Mouse (Mus musculus): ENCODE results near the gene Msh4. TPM values are rescaled to one million over a fixed set of nuclear protein-coding genes. Genes with fewer than 3 reads are reported as not detected.

Gene Msh4
- polyA plus RNA-seq, 1 experiment from 2014 or later: 0.04 TPM

GRCm38 (mm10) chr3:153902595-153902994, 3.3 kb downstream of the Msh4 start:
- H3K4me2 ChIP-seq (ENCODE audit: low read depth, low read length): no peak overlapping the region
- 26% methylated on average over 3 of the region's 3 CpGs for WGBS (ENCODE audit: insufficient replicate concordance)
- H3K9me3 ChIP-seq (replicated peaks; ENCODE audit: control insufficient read depth, low read length): no peaks in the 10 kb centered on the region
- H3K9ac ChIP-seq (ENCODE audit: low read depth, low read length): no peak overlapping the region
- peaks cover 5% of the 10 kb centered on the region for H3K4me1 ChIP-seq (ENCODE audit: control insufficient read depth, low read depth, low read length)
- H3K36me3 ChIP-seq (ENCODE audit: control insufficient read depth, insufficient read depth): peaks cover 41% of the 10 kb centered on the region
- no peaks in the 10 kb centered on the region for H3K27me3 ChIP-seq (ENCODE audit: control insufficient read depth, insufficient read depth, low read depth, low read length)
- no peak overlapping the region for H3K27ac ChIP-seq (ENCODE audit: low read length)
- no peak overlapping the region for H3K4me3 ChIP-seq (ENCODE audit: low read depth, low read length)
- no peak for ATAC-seq (ENCODE audit: low read depth)

DNA sequence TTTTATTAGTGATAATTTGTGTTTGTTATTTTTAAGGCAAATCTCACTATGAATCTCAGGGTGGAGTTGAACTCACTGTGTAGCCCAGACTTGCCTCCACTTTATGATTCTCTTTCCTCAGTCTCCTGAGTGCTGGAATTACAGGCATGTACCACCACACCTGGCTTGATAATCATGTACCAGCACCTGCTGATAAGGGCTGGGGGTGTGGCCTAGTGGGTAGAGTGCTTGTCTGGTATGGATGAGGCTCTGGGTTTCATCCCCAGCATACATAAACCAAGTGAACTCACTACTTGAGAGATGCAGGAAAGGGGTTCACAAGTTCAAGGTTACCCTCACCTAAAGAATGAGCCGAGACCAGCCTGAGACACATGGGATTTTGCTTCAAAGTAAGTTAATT, 4.0 kb downstream of the Msh4 start:
- 71% methylated on average over 1 of the region's 1 CpGs for WGBS (ENCODE audit: insufficient replicate concordance)
- Histone ChIP-seq H3K9me3 (replicated peaks; ENCODE audit: control insufficient read depth, low read length) (no peaks in the 10 kb centered on the region), H3K9ac (ENCODE audit: low read depth, low read length) (no peak overlapping the region), H3K27me3 (ENCODE audit: control insufficient read depth, insufficient read depth, low read depth, low read length) (no peaks in the 10 kb centered on the region), H3K36me3 (ENCODE audit: control insufficient read depth, insufficient read depth) (peaks cover 34% of the 10 kb centered on the region), H3K27ac (ENCODE audit: low read length) (no peak overlapping the region), H3K4me2 (ENCODE audit: low read depth, low read length) (no peak overlapping the region), H3K4me1 (ENCODE audit: control insufficient read depth, low read depth, low read length) (peaks cover 5% of the 10 kb centered on the region), H3K4me3 (ENCODE audit: low read depth, low read length) (no peak overlapping the region)
- ATAC-seq (ENCODE audit: low read depth): peak; percentile 54

DNA sequence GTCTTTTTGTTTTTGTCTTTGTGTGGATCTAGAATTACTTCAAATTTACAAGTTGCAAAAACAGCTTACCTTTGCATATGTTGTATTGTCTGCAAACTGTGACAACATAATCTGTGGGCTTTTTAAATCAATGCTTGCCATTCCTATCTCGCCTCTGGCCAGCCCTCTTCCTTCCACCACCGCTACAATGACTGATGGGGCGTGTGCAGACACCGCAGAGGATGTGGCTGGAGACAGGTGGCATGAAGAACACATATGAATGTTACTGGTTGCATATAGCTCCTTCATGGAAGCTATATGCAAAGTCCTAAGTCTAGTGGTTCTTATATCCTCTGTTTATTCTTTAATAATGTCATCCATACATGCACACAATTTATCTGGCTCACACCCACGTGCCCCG, 8.7 kb downstream of the Msh4 start:
- no peak overlapping the region for H3K27ac ChIP-seq (ENCODE audit: low read length)
- no peaks in the 10 kb centered on the region for H3K27me3 ChIP-seq (ENCODE audit: control insufficient read depth, insufficient read depth, low read depth, low read length)
- no peak overlapping the region for H3K4me3 ChIP-seq (ENCODE audit: low read depth, low read length)
- ATAC-seq (ENCODE audit: low read depth): no peak
- H3K9me3 ChIP-seq (replicated peaks; ENCODE audit: control insufficient read depth, low read length): no peaks in the 10 kb centered on the region
- peaks cover 5% of the 10 kb centered on the region for H3K4me1 ChIP-seq (ENCODE audit: control insufficient read depth, low read depth, low read length)
- WGBS (ENCODE audit: insufficient replicate concordance): 13% methylated on average over 6 of the region's 6 CpGs
- H3K36me3 ChIP-seq (ENCODE audit: control insufficient read depth, insufficient read depth): no peaks in the 10 kb centered on the region
- H3K9ac ChIP-seq (ENCODE audit: low read depth, low read length): no peak overlapping the region
- H3K4me2 ChIP-seq (ENCODE audit: low read depth, low read length): no peak overlapping the region

DNA sequence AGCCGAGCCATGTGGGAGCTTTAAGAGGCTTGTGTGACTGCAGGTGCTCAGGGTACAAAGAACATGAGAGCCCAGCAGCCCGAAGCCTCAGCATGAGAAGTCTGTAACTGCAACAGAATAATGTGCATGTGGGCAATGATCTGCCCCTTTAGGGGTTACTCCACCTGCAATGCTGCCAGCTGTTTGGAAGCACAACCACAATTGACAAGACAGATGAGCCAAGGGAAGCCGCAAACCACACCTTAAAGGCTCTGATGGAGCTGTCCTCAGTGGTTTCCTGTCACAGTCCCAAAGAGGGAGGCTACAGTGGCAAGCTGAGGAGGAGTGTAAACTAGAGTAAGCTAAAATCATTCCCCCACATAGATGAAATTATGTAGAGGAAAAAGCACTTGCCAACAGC, 10.5 kb downstream of the Msh4 start:
- Histone ChIP-seq H3K4me3 (ENCODE audit: low read depth, low read length) (no peak overlapping the region), H3K9me3 (replicated peaks; ENCODE audit: control insufficient read depth, low read length) (no peaks in the 10 kb centered on the region), H3K36me3 (ENCODE audit: control insufficient read depth, insufficient read depth) (no peaks in the 10 kb centered on the region), H3K4me2 (ENCODE audit: low read depth, low read length) (no peak overlapping the region), H3K27me3 (ENCODE audit: control insufficient read depth, insufficient read depth, low read depth, low read length) (no peaks in the 10 kb centered on the region), H3K4me1 (ENCODE audit: control insufficient read depth, low read depth, low read length) (no peaks in the 10 kb centered on the region; the same call in 1 of the 2 replicates), H3K27ac (ENCODE audit: low read length) (no peak overlapping the region), H3K9ac (ENCODE audit: low read depth, low read length) (no peak overlapping the region)
- WGBS (ENCODE audit: insufficient replicate concordance): 34% methylated on average over 3 of the region's 3 CpGs
- no peak for ATAC-seq (ENCODE audit: low read depth)

GRCm38 (mm10) chr3:153889188-153889781, 16.7 kb downstream of the Msh4 start:
- peaks cover 13% of the 10 kb centered on the region for H3K4me1 ChIP-seq (ENCODE audit: control insufficient read depth, low read depth, low read length)
- no peak overlapping the region for H3K4me3 ChIP-seq (ENCODE audit: low read depth, low read length)
- WGBS (ENCODE audit: insufficient replicate concordance): 47% methylated on average over 7 of the region's 8 CpGs
- H3K27me3 ChIP-seq (ENCODE audit: control insufficient read depth, insufficient read depth, low read depth, low read length): no peaks in the 10 kb centered on the region
- H3K9ac ChIP-seq (ENCODE audit: low read depth, low read length): no peak overlapping the region
- H3K9me3 ChIP-seq (replicated peaks; ENCODE audit: control insufficient read depth, low read length): no peaks in the 10 kb centered on the region
- H3K36me3 ChIP-seq (ENCODE audit: control insufficient read depth, insufficient read depth): no peaks in the 10 kb centered on the region
- no peak overlapping the region for H3K27ac ChIP-seq (ENCODE audit: low read length)
- no peak for ATAC-seq (ENCODE audit: low read depth)
- H3K4me2 ChIP-seq (ENCODE audit: low read depth, low read length): no peak overlapping the region

GRCm38 (mm10) chr3:153888141-153888540, 17.8 kb downstream of the Msh4 start:
- Histone ChIP-seq H3K4me3 (ENCODE audit: low read depth, low read length) (no peak overlapping the region), H3K9me3 (replicated peaks; ENCODE audit: control insufficient read depth, low read length) (no peaks in the 10 kb centered on the region), H3K27me3 (ENCODE audit: control insufficient read depth, insufficient read depth, low read depth, low read length) (no peaks in the 10 kb centered on the region), H3K9ac (ENCODE audit: low read depth, low read length) (no peak overlapping the region; the same call in 1 of the 2 replicates), H3K36me3 (ENCODE audit: control insufficient read depth, insufficient read depth) (no peaks in the 10 kb centered on the region), H3K4me1 (ENCODE audit: control insufficient read depth, low read depth, low read length) (peaks cover 13% of the 10 kb centered on the region), H3K4me2 (ENCODE audit: low read depth, low read length) (no peak overlapping the region), H3K27ac (ENCODE audit: low read length) (no peak overlapping the region)
- ATAC-seq (ENCODE audit: low read depth): peak; percentile 88
- 26% methylated on average over 6 of the region's 6 CpGs for WGBS (ENCODE audit: insufficient replicate concordance)

DNA sequence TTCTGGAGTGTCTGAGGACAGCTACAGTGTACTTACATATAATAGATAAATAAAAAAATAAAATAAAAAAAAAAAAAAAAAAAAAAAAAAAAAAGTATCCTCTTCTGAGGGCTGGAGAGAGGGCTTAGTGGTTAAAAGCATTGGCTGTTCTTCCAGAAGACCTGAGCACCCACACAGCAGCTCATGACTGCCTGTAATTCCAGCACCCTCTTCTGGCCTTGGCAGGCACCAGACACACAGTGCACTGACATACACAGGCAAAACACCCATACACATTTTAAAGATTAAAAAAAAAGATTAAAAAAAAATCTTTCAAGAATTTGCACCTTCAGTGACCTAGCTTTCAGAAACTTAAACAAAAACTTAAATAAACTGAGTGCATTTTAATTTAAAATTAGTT, 19.6 kb downstream of the Msh4 start:
- Histone ChIP-seq H3K36me3 (ENCODE audit: control insufficient read depth, insufficient read depth) (no peaks in the 10 kb centered on the region), H3K9ac (ENCODE audit: low read depth, low read length) (no peak overlapping the region), H3K27ac (ENCODE audit: low read length) (no peak overlapping the region), H3K4me1 (ENCODE audit: control insufficient read depth, low read depth, low read length) (peaks cover 13% of the 10 kb centered on the region), H3K27me3 (ENCODE audit: control insufficient read depth, insufficient read depth, low read depth, low read length) (no peaks in the 10 kb centered on the region), H3K9me3 (replicated peaks; ENCODE audit: control insufficient read depth, low read length) (no peaks in the 10 kb centered on the region), H3K4me3 (ENCODE audit: low read depth, low read length) (no peak overlapping the region), H3K4me2 (ENCODE audit: low read depth, low read length) (no peak overlapping the region)
- no peak for ATAC-seq (ENCODE audit: low read depth)

- Histone ChIP-seq H3K9me3 (replicated peaks; ENCODE audit: control insufficient read depth, low read length) (no peaks in the 10 kb centered on the region), H3K4me3 (ENCODE audit: low read depth, low read length) (no peak overlapping the region), H3K27me3 (ENCODE audit: control insufficient read depth, insufficient read depth, low read depth, low read length) (no peaks in the 10 kb centered on the region), H3K27ac (ENCODE audit: low read length) (no peak overlapping the region), H3K36me3 (ENCODE audit: control insufficient read depth, insufficient read depth) (no peaks in the 10 kb centered on the region), H3K9ac (ENCODE audit: low read depth, low read length) (no peak overlapping the region), H3K4me2 (ENCODE audit: low read depth, low read length) (no peak overlapping the region), H3K4me1 (ENCODE audit: control insufficient read depth, low read depth, low read length) (no peaks in the 10 kb centered on the region)
- no peak for ATAC-seq (ENCODE audit: low read depth)
- 69% methylated on average over 5 of the region's 5 CpGs for WGBS (ENCODE audit: insufficient replicate concordance)
Measured at GRCm38 (mm10) chr3:153871396-153871795, 34.5 kb downstream of the Msh4 start.

DNA sequence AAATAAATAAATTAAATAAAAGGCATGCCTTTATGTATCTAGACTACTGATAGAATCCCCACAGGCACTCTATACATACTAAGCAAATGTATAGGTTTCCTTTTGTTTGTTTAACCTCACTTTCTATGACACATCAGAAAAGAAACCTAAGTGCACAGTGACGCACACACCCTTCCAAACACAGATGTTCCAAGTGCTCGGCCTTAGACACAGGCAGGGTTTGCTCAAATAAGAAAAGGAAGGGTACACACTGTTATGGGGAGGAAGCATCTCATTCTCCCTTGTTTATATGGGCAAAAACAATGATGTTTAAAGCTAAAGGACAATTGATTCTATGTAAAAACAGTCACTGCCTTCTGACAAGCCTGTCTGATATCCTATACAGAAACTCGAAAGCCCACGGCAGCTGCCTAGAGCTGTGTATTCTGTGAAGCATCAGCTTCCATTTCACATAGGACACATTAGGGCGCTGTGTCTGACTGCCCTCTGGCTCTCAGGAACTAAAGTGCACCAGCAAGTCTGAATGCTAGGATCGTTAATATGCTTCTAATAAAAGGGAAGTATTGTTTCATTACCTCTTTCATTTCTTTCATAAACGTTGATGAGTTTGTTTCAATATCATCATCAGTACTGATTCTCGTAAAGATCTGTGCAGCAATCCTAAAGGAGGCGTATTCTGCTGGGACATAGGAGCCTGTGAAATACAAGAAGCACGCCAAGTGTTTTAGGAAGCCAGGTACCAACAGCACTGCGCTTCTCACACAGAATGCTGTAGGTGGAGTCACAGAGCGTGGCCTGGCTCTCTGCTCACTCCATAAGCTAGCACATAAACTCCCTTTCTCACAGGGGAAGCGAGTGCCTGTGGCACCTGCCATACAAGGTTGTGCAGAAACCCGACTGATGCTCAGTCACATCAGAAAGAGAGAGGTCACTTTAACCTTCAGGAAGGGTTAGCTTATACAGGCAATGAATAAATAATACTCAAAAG, 38.5 kb downstream of the Msh4 start:
- ATAC-seq (ENCODE audit: low read depth): no peak

More for the DNA sequence above, 38.5 kb downstream of the Msh4 start:
- Histone ChIP-seq H3K27me3 (ENCODE audit: control insufficient read depth, insufficient read depth, low read depth, low read length) (no peaks in the 10 kb centered on the region), H3K27ac (ENCODE audit: low read length) (no peak overlapping the region), H3K4me1 (ENCODE audit: control insufficient read depth, low read depth, low read length) (no peaks in the 10 kb centered on the region), H3K9me3 (replicated peaks; ENCODE audit: control insufficient read depth, low read length) (no peaks in the 10 kb centered on the region), H3K9ac (ENCODE audit: low read depth, low read length) (no peak overlapping the region), H3K36me3 (ENCODE audit: control insufficient read depth, insufficient read depth) (no peaks in the 10 kb centered on the region), H3K4me2 (ENCODE audit: low read depth, low read length) (no peak overlapping the region), H3K4me3 (ENCODE audit: low read depth, low read length) (no peak overlapping the region)
- 69% methylated on average over 14 of the region's 14 CpGs for WGBS (ENCODE audit: insufficient replicate concordance)
